Mouse (Mus musculus): ENCODE measurements at regions not wholly inside any gene's neighbourhood (a gene's known extent, or its start where the extent isn't known, plus 50 kb on each side); places are given as distances from the start of the nearest gene placed in this dataset.

- no peak for DNase-seq (ENCODE audit: extremely low spot score in 1 of 2, low spot score in 1 of 2)
These were observed 90.8 kb upstream of the Phyhipl start for GRCm38 (mm10) chr10:70746612-70747011.

DNA sequence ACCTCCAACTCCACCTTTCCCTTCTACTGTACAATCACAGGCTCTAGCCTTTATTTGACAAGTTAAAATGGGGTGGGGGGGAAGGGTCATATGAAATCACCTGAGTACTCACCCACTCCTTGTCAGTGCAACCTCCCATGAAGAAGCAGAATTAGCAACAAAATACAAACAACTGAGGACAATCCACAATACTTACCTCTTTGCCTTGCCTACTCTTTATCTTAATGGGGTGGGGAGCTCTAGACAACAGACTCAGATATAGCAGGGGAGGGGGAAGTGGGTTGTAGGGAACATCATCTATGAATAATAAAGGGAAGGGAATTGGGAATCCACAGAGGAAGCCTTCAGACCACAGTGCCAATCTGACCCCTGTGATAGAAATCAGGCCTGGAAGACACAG lies 86.1 kb upstream of the Phyhipl start:
- no peak for DNase-seq (ENCODE audit: extremely low spot score in 1 of 2, low spot score in 1 of 2)

DNA sequence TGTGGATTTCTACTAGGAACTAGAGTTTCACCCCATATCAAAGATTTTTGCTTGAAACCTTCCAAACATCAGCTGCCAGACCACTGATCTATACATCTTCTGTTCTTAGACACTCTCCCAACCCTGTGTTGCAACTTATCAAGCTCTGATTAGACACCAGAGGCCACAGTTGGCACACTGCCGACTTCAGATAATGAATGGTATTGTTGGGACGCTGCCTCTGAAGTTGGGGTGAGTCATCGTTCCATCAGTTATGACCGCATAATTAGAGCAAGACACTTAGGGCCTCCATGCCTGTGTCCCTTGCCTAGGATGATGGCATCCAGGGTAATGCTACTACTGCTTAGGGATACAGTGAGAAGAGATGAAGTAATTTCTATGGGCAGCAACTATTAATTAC lies 84.3 kb upstream of the Phyhipl start:
- peak in 1 of 2 experiments; percentile 44 for DNase-seq (ENCODE audit: extremely low spot score in 1 of 2, low spot score in 1 of 2)

DNA sequence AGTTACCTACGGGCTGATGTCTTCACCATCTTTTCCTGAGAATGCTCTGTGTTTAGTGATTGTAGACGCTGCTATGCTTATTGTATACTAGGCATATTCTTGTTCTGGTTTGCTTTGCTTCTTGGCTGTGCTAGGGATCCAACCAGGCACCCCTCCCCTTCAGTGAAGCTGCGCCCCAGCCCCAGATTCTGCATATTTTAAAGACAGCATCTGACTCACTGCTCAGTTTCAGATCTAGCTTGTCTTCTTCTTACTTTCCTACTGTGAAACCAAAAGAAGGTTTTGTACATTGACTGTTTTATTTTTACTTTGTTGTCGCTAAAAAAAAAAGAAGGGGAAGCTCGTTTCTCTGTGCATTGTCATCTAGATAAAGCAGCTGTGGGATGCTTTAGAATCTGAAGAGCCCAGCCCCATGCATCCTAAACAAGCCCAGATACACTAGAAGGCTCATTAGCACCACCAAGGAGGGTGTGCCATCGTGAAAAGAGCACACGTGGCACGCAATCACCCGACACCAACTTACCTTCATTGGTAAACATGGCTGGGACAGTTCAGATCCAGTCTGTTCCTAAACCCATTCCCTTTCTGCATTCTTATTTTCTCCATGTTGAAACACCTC lies 83.7 kb upstream of the Phyhipl start:
- DNase-seq (ENCODE audit: extremely low spot score in 1 of 2, low spot score in 1 of 2), result no peak

DNA sequence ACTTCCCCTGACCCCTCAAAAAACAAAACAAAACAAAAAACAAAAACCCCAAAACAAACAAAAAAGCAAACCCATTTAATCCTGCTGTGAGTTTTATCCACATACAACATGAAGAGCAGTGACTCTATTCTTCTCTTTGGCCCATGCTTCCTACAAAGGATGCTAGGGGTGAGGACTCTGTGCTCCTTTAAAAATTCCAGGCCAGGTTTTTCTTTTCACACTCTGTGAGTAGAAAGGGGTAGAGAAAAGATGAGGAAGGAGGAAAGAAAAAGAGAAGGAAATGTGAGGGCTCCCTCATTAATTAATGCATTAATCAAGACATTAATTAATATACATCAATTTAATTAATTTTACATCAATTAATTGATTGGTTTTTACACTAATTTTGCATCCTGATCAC lies 82.9 kb upstream of the Phyhipl start:
- no peak for DNase-seq (ENCODE audit: extremely low spot score in 1 of 2, low spot score in 1 of 2)

DNA sequence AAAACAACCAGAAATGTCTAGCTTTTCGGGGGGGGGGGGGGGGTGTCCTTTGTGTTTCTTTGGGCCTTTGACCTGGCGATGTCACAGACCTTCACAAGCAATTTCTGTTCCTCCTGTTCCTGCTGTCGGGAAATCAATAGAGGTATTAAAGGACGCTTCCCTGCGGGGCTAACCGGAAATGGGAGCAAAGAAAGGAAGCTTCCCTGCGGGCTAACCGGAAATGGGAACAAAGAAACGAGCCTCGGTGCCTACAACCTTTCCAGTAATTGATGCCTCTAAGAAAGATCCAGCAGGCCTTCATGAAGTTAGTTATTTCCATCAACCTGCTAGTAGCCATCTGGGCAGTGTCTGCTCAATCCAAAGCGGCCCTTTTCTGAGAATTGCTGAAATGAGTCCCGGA lies 78.2 kb upstream of the Phyhipl start:
- no peak for DNase-seq (ENCODE audit: extremely low spot score in 1 of 2, low spot score in 1 of 2)

- peak in 1 of 2 experiments; percentile 68 for DNase-seq (ENCODE audit: extremely low spot score in 1 of 2, low spot score in 1 of 2)
These were observed 77.7 kb upstream of the Phyhipl start for GRCm38 (mm10) chr10:70733478-70733877.

- DNase-seq (ENCODE audit: extremely low spot score in 1 of 2, low spot score in 1 of 2), result no peak
These were observed 69.3 kb upstream of the Phyhipl start for GRCm38 (mm10) chr10:70725091-70725490.

GRCm38 (mm10) chr10:70722783-70723182 lies 67.0 kb upstream of the Phyhipl start:
- DNase-seq (ENCODE audit: extremely low spot score in 1 of 2, low spot score in 1 of 2), result no peak

DNA sequence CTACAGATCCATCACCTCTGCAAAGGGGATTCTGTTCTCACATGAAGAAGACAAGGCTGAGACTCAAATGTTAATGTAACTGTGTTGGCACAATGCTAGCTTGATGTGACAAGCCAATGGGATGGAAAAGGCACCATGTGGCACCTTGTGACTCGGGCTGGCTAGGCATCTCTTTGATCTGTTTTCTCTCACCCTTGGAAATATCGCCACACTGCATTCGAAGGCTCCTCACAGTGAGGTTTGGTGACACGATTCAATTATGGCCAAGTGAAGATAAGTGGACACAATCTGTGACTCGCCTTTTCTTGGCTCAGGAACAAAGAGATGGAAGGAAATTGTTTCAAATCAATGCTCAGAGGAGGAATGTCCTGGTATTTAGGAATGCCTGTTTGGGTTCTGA lies 66.6 kb upstream of the Phyhipl start:
- DNase-seq (ENCODE audit: extremely low spot score in 1 of 2, low spot score in 1 of 2), result no peak

- no peak for DNase-seq (ENCODE audit: extremely low spot score in 1 of 2, low spot score in 1 of 2)
These were observed 61.7 kb upstream of the Phyhipl start for GRCm38 (mm10) chr10:70717464-70717863.

DNA sequence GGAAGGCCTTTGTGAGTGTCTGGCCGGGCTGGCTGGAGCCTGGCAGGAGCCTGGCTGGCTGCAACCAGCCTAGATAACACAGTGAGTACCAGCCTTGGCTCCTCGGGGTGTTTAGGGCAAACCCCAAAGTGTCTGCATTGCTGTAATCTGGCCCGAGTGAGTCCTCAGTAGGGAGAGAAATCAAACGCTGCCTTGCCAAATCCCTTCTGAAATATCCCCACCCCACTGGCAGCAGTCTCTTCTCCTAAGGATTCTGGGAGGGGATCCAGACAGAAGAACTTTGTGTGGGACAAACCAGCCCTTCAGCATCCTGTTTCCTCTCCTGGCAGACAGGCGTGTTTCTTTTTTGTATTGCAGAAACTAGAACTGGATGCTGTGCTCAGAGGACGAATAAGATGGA lies 61.3 kb upstream of the Phyhipl start:
- DNase-seq (ENCODE audit: extremely low spot score in 1 of 2, low spot score in 1 of 2), result peak; percentile 80 to 87

DNA sequence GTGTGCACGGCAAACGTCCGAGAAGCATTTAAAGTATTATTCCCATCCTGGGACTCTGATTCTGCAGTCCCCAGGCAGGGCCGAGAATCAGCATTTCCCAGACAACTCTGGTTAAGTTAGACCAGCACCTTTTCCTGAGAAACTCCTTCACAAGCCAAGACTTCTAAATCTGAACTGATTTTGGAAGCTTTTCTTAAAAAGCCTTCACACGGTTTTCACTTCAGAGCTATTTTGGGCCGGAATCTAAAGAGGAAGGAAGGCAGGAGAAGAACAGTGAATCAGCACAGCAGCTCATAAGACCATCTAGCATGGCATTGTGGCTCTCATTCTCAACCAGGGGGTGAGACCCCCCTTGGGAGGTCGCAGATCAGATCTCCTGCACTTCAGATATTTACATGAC lies 57.5 kb upstream of the Phyhipl start:
- peak; percentile 45 to 70 for DNase-seq (ENCODE audit: extremely low spot score in 1 of 2, low spot score in 1 of 2)

- no peak for DNase-seq (ENCODE audit: extremely low spot score in 1 of 2, low spot score in 1 of 2)
These were observed 53.0 kb upstream of the Phyhipl start for GRCm38 (mm10) chr10:70708806-70709205.

All from frontal cortex, adult 2 months (tissue).